Mouse (Mus musculus) cerebellum, adult 2 months (tissue): ENCODE measurements at regions not wholly inside any gene's neighbourhood (a gene's known extent, or its start where the extent isn't known, plus 50 kb on each side); places are given as distances from the start of the nearest gene placed in this dataset.

ENCODE experiments used
- DNase-seq, 2 experiments: peaks; one replicate each; pipeline ENCODE4 v3.0.0; 2021
- H3K27ac ChIP-seq: fragments of 200-500 bp; 2 replicates; pipeline ENCODE4 v1.5.1; 2012; ENCODE audit warnings: low read length, control low read depth, inconsistent platforms; ENCODE audit not compliant: insufficient read depth
- H3K27me3 ChIP-seq: fragments of 200-500 bp; 2 replicates; pipeline ENCODE4 v1.6.1; 2012; ENCODE audit warnings: inconsistent platforms, mild to moderate bottlenecking, low read length, moderate library complexity; ENCODE audit not compliant: control insufficient read depth, insufficient read depth
- H3K4me1 ChIP-seq: fragments of 200-500 bp; 2 replicates; pipeline ENCODE4 v1.6.1; 2011; ENCODE audit warnings: low read length; ENCODE audit not compliant: control insufficient read depth, insufficient read depth
- H3K4me3 ChIP-seq: fragments of 200-500 bp; replicated peaks from 2 replicates; pipeline ENCODE3; 2011; ENCODE audit warnings: mild to moderate bottlenecking, low read depth, low read length, control low read depth; ENCODE audit not compliant: insufficient read depth
- CTCF ChIP-seq: fragments of 200-500 bp; IDR thresholded peaks from 2 replicates; pipeline ENCODE4 v1.5.1; 2011; ENCODE audit warnings: low read depth, mild to moderate bottlenecking, control low read depth, low read length, moderate library complexity, borderline replicate concordance; ENCODE audit not compliant: insufficient read depth
- POLR2A ChIP-seq: fragments of 200-500 bp; IDR thresholded peaks from 2 replicates; pipeline ENCODE4 v1.6.1; 2011; ENCODE audit warnings: low read length, control low read depth, borderline replicate concordance; ENCODE audit not compliant: insufficient read depth
- WGBS: fragments of 180-500 bp; shearing (Covaris S2); methylation state at CpG from one replicate; pipeline ENCODE4 v1.1.7; 2018; 5-methylcytosine and 5-hydroxymethylcytosine counted together

- 73% methylated on average over 7 of the region's 7 CpGs for WGBS
Observed at GRCm38 (mm10) chr6:148574742-148575453, 130.7 kb upstream of the Tmtc1 start.

GRCm38 (mm10) chr6:148572201-148572600 is 128.0 kb upstream of the Tmtc1 start:
- TF ChIP-seq CTCF = no peak
- TF ChIP-seq POLR2A = no peak
- H3K4me1 ChIP-seq = no peaks in the 10 kb centered on the region
- no peak for DNase-seq
- no peaks in the 10 kb centered on the region for H3K27me3 ChIP-seq
- no peak overlapping the region for H3K4me3 ChIP-seq
- 20% methylated on average over 5 of the region's 5 CpGs for WGBS
- no peak overlapping the region for H3K27ac ChIP-seq

More at GRCm38 (mm10) chr6:148574742-148575453, 130.7 kb upstream of the Tmtc1 start:
- no peak for DNase-seq
- H3K4me1 ChIP-seq = no peaks in the 10 kb centered on the region
- H3K27me3 ChIP-seq = no peaks in the 10 kb centered on the region
- H3K4me3 ChIP-seq = no peak overlapping the region
- no peak overlapping the region for H3K27ac ChIP-seq
- TF ChIP-seq CTCF (no peak), POLR2A (no peak)

DNA sequence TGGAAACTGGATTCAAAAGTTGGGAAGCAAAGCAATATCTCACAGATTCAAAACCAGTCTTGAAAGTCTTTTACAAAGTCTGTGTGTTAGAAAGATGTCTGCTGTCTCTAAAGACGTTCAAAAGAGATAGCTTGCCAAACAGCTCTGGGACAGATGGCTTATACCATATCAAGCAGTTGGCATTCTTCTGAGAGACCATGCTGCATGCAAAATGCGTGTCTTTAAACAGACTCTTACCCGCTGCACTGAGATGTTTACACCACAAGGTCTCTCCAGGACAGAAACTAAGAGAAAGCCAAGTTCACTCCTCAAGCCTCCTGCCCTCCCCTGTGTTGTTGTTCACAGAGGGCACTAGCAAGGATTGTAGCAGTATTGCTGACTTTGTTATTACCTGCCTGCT is 127.5 kb upstream of the Tmtc1 start:
- H3K4me3 ChIP-seq = no peak overlapping the region
- no peaks in the 10 kb centered on the region for H3K4me1 ChIP-seq
- H3K27me3 ChIP-seq = no peaks in the 10 kb centered on the region
- TF ChIP-seq CTCF (no peak), POLR2A (no peak)
- no peak for DNase-seq
- WGBS = 5% methylated on average over 3 of the region's 3 CpGs
- H3K27ac ChIP-seq = no peak overlapping the region

DNA sequence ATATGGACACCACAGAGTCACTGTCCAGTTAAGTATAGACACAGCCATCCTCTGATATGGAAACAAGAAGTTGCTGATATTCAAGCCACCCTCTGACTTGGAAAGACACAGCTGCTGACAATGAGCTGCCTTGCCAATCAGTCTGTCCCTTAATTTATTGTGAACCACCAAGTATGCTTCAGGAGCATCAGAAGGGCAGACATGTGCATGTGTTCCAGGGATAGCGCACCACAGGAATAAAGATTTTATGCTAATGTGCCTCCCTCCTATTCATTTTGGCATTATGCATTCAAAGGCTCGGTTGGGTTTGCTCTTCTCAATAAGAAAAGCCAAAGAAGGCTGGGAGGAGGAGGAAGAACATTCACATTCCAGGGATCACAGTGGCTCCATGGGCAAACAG is 120.0 kb upstream of the Tmtc1 start:
- Histone ChIP-seq H3K27ac (no peak overlapping the region), H3K4me3 (no peak overlapping the region), H3K4me1 (no peaks in the 10 kb centered on the region), H3K27me3 (no peaks in the 10 kb centered on the region)
- DNase-seq = no peak
- 24% methylated on average over 2 of the region's 2 CpGs for WGBS
- TF ChIP-seq POLR2A (no peak), CTCF (no peak)

- no peak overlapping the region for H3K4me3 ChIP-seq
- TF ChIP-seq CTCF = no peak
- no peak for TF ChIP-seq POLR2A
- DNase-seq = no peak
- no peaks in the 10 kb centered on the region for H3K27me3 ChIP-seq
- H3K27ac ChIP-seq = no peak overlapping the region
- H3K4me1 ChIP-seq = no peaks in the 10 kb centered on the region
- WGBS = 82% methylated on average over 2 of the region's 2 CpGs
Observed at GRCm38 (mm10) chr6:148562206-148562708, 118.1 kb upstream of the Tmtc1 start.

GRCm38 (mm10) chr6:148556484-148556871 is 112.3 kb upstream of the Tmtc1 start:
- no peaks in the 10 kb centered on the region; the same call in 1 of the 2 replicates for H3K27me3 ChIP-seq
- no peak overlapping the region for H3K4me3 ChIP-seq
- no peak overlapping the region for H3K27ac ChIP-seq
- DNase-seq = no peak
- H3K4me1 ChIP-seq = no peaks in the 10 kb centered on the region
- 69% methylated on average over 2 of the region's 2 CpGs for WGBS
- TF ChIP-seq CTCF = no peak
- no peak for TF ChIP-seq POLR2A

GRCm38 (mm10) chr6:148555651-148556483 is 111.7 kb upstream of the Tmtc1 start:
- Histone ChIP-seq H3K4me3 (no peak overlapping the region), H3K27ac (no peak overlapping the region), H3K27me3 (no peaks in the 10 kb centered on the region; the same call in 1 of the 2 replicates), H3K4me1 (no peaks in the 10 kb centered on the region)
- WGBS = 49% methylated on average over 5 of the region's 5 CpGs
- DNase-seq = no peak
- TF ChIP-seq POLR2A = no peak
- TF ChIP-seq CTCF = no peak
